Mouse (Mus musculus) heart, embryonic 10.5 days (tissue): ENCODE results near the gene Elk3. TPM values are rescaled to one million over a fixed set of nuclear protein-coding genes. Genes with fewer than 3 reads are reported as not detected.
A peak's percentile ranks its signal among the peaks of the same experiment; 100 is the strongest.

Experiments
- DNase-seq: peaks from one replicate; pipeline ENCODE4 v3.0.0-alpha.2; 2017; ENCODE audit warnings: low spot score
- H3K27ac ChIP-seq: fragments of 300-500 bp; sonication (generic); 2 replicates; pipeline ENCODE4 v1.5.1; 2016; ENCODE audit warnings: mild to moderate bottlenecking
- H3K27me3 ChIP-seq: fragments of 300-500 bp; sonication (generic); 2 replicates; pipeline ENCODE4 v1.6.1; 2016; ENCODE audit warnings: mild to moderate bottlenecking; ENCODE audit not compliant: poor library complexity, insufficient read depth, severe bottlenecking
- H3K36me3 ChIP-seq: fragments of 300-500 bp; sonication (generic); 2 replicates; pipeline ENCODE4 v1.6.1; 2016; ENCODE audit warnings: mild to moderate bottlenecking, moderate library complexity
- H3K4me1 ChIP-seq: fragments of 300-500 bp; sonication (generic); 2 replicates; pipeline ENCODE4 v1.6.1; 2016; ENCODE audit warnings: mild to moderate bottlenecking
- H3K4me3 ChIP-seq: fragments of 300-500 bp; sonication (generic); 2 replicates; pipeline ENCODE4 v1.5.1; 2016; ENCODE audit warnings: mild to moderate bottlenecking, moderate library complexity
- H3K9me3 ChIP-seq: fragments of 300-500 bp; sonication (generic); 2 replicates; pipeline ENCODE4 v1.6.1; 2016; ENCODE audit warnings: mild to moderate bottlenecking, moderate library complexity
- WGBS: fragments of 180-500 bp; shearing (Covaris S2); methylation state at CpG from one replicate; pipeline ENCODE4 v1.1.7; 2016; 5-methylcytosine and 5-hydroxymethylcytosine counted together
- polyA plus RNA-seq: library from polyadenylated mRNA; unstranded; fragments of >200 nt; fragmentation: Nextera tagmentation; extraction: Ambion mirVana; gene quantifications from 2 replicates; pipeline ENCODE4 v1.2.1, GENCODE M21; 2016

The Elk3 gene
- polyA plus RNA-seq, 1 experiment from 2014 or later, result 25.9 TPM

GRCm38 (mm10) chr10:93283258-93283657 lies 27.7 kb downstream of the Elk3 start:
- no peaks in the 10 kb centered on the region for H3K9me3 ChIP-seq
- H3K27me3 ChIP-seq, result no peaks in the 10 kb centered on the region
- no peak overlapping the region for H3K4me3 ChIP-seq
- peaks cover 42% of the 10 kb centered on the region for H3K4me1 ChIP-seq
- peaks cover 49% of the 10 kb centered on the region for H3K36me3 ChIP-seq
- WGBS, result 72% methylated on average over 4 of the region's 4 CpGs
- H3K27ac ChIP-seq, result no peak overlapping the region
- no peak for DNase-seq

GRCm38 (mm10) chr10:93282526-93282964 lies 28.4 kb downstream of the Elk3 start:
- peaks cover 44% of the 10 kb centered on the region for H3K4me1 ChIP-seq
- H3K27ac ChIP-seq, result peak overlapping the region; percentile 45; the same call in 1 of the 2 replicates
- no peaks in the 10 kb centered on the region for H3K27me3 ChIP-seq
- no peak for DNase-seq
- H3K9me3 ChIP-seq, result no peaks in the 10 kb centered on the region
- WGBS, result 67% methylated on average over 12 of the region's 12 CpGs
- H3K36me3 ChIP-seq, result peaks cover 51% of the 10 kb centered on the region
- H3K4me3 ChIP-seq, result no peak overlapping the region

- Histone ChIP-seq H3K4me3 (no peak overlapping the region), H3K27ac (peak overlapping the region; percentile 80), H3K36me3 (peaks cover 47% of the 10 kb centered on the region), H3K27me3 (no peaks in the 10 kb centered on the region), H3K9me3 (no peaks in the 10 kb centered on the region), H3K4me1 (peaks cover 56% of the 10 kb centered on the region)
- no peak for DNase-seq
- WGBS, result 74% methylated on average over 7 of the region's 7 CpGs
Measured at GRCm38 (mm10) chr10:93281092-93281491, 29.8 kb downstream of the Elk3 start.

GRCm38 (mm10) chr10:93280586-93280985 lies 30.3 kb downstream of the Elk3 start:
- Histone ChIP-seq H3K4me1 (peaks cover 60% of the 10 kb centered on the region), H3K4me3 (no peak overlapping the region), H3K36me3 (peaks cover 47% of the 10 kb centered on the region), H3K27ac (peak overlapping the region; percentile 80), H3K27me3 (no peaks in the 10 kb centered on the region), H3K9me3 (no peaks in the 10 kb centered on the region)
- peak; percentile 85 for DNase-seq
- 58% methylated on average over 12 of the region's 12 CpGs for WGBS

GRCm38 (mm10) chr10:93279062-93279461 lies 31.9 kb downstream of the Elk3 start:
- Histone ChIP-seq H3K27ac (peak overlapping the region; percentile 18; the same call in 1 of the 2 replicates), H3K4me3 (no peak overlapping the region), H3K9me3 (no peaks in the 10 kb centered on the region), H3K36me3 (peaks cover 40% of the 10 kb centered on the region), H3K4me1 (peaks cover 65% of the 10 kb centered on the region), H3K27me3 (no peaks in the 10 kb centered on the region)
- 88% methylated on average over 9 of the region's 9 CpGs for WGBS
- no peak for DNase-seq

GRCm38 (mm10) chr10:93278361-93278760 lies 32.6 kb downstream of the Elk3 start:
- WGBS, result 78% methylated on average over 8 of the region's 8 CpGs
- H3K4me3 ChIP-seq, result no peak overlapping the region
- H3K36me3 ChIP-seq, result peaks cover 34% of the 10 kb centered on the region
- no peaks in the 10 kb centered on the region for H3K27me3 ChIP-seq
- DNase-seq, result no peak
- H3K27ac ChIP-seq, result no peak overlapping the region
- no peaks in the 10 kb centered on the region for H3K9me3 ChIP-seq
- H3K4me1 ChIP-seq, result peaks cover 69% of the 10 kb centered on the region

- H3K27ac ChIP-seq, result peak overlapping the region; percentile 71
- no peaks in the 10 kb centered on the region for H3K9me3 ChIP-seq
- H3K36me3 ChIP-seq, result peaks cover 31% of the 10 kb centered on the region
- no peaks in the 10 kb centered on the region for H3K27me3 ChIP-seq
- 60% methylated on average over 9 of the region's 9 CpGs for WGBS
- DNase-seq, result no peak
- peaks cover 66% of the 10 kb centered on the region for H3K4me1 ChIP-seq
- peak overlapping the region; percentile 51; the same call in 1 of the 2 replicates for H3K4me3 ChIP-seq
Measured at GRCm38 (mm10) chr10:93276857-93277256, 34.1 kb downstream of the Elk3 start.

GRCm38 (mm10) chr10:93276349-93276763 lies 34.6 kb downstream of the Elk3 start:
- peak overlapping the region; percentile 51 for H3K4me3 ChIP-seq
- H3K27me3 ChIP-seq, result no peaks in the 10 kb centered on the region
- peaks cover 27% of the 10 kb centered on the region for H3K36me3 ChIP-seq
- peaks cover 66% of the 10 kb centered on the region for H3K4me1 ChIP-seq
- WGBS, result 7% methylated on average over 16 of the region's 16 CpGs
- no peaks in the 10 kb centered on the region for H3K9me3 ChIP-seq
- peak overlapping the region; percentile 71 for H3K27ac ChIP-seq
- no peak for DNase-seq

- H3K27ac ChIP-seq, result peak overlapping the region; percentile 71; the same call in 1 of the 2 replicates
- no peaks in the 10 kb centered on the region for H3K9me3 ChIP-seq
- no peak for DNase-seq
- H3K4me3 ChIP-seq, result 0 out of 2 replicates have a peak overlapping the region, but pooled peaks have one; percentile 51
- peaks cover 22% of the 10 kb centered on the region for H3K36me3 ChIP-seq
- peaks cover 60% of the 10 kb centered on the region for H3K4me1 ChIP-seq
- WGBS, result 61% methylated on average over 25 of the region's 25 CpGs
- H3K27me3 ChIP-seq, result no peaks in the 10 kb centered on the region
Measured at GRCm38 (mm10) chr10:93275212-93276136, 35.5 kb downstream of the Elk3 start.

- Histone ChIP-seq H3K9me3 (no peaks in the 10 kb centered on the region), H3K27me3 (no peaks in the 10 kb centered on the region), H3K4me1 (peaks cover 58% of the 10 kb centered on the region), H3K36me3 (peaks cover 21% of the 10 kb centered on the region), H3K4me3 (no peak overlapping the region), H3K27ac (peak overlapping the region; percentile 36; the same call in 1 of the 2 replicates)
- WGBS, result 48% methylated on average over 2 of the region's 2 CpGs
- no peak for DNase-seq
Measured at GRCm38 (mm10) chr10:93274277-93274696, 36.6 kb downstream of the Elk3 start.

- Histone ChIP-seq H3K4me1 (peaks cover 54% of the 10 kb centered on the region), H3K4me3 (no peak overlapping the region), H3K36me3 (0 out of 2 replicates have a peak, but pooled peaks cover 20% of the 10 kb centered on the region), H3K9me3 (no peaks in the 10 kb centered on the region), H3K27me3 (no peaks in the 10 kb centered on the region), H3K27ac (peak overlapping the region; percentile 59; the same call in 1 of the 2 replicates)
- WGBS, result 80% methylated on average over 14 of the region's 14 CpGs
- DNase-seq, result no peak
Measured at GRCm38 (mm10) chr10:93272986-93273982, 37.7 kb downstream of the Elk3 start.

- peaks cover 23% of the 10 kb centered on the region; the same call in 1 of the 2 replicates for H3K36me3 ChIP-seq
- H3K27ac ChIP-seq, result peak overlapping the region; percentile 31; the same call in 1 of the 2 replicates
- no peak for DNase-seq
- no peaks in the 10 kb centered on the region for H3K27me3 ChIP-seq
- no peaks in the 10 kb centered on the region for H3K9me3 ChIP-seq
- no peak overlapping the region for H3K4me3 ChIP-seq
- 80% methylated on average over 7 of the region's 7 CpGs for WGBS
- peaks cover 41% of the 10 kb centered on the region for H3K4me1 ChIP-seq
Measured at GRCm38 (mm10) chr10:93271831-93272230, 39.1 kb downstream of the Elk3 start.
